ENCODE assay signal across 14 mouse cellular contexts in genomic region chr12:32927231-32927835, GRCm38 (mm10). TPM values are rescaled to one million over a fixed set of nuclear protein-coding genes. Genes with fewer than 3 reads are reported as not detected.
A peak's percentile ranks its signal among the peaks of the same experiment; 100 is the strongest.
DNase-seq lines count a peak whose midpoint lies in the region; ATAC-seq and TF ChIP-seq lines count a peak whose summit lies in the region.
"Had no signal": no experiment of that assay in that cellular context is flagged by ENCODE, and none has a peak within 500 bp of the region (broad histone marks: within the 10 kb centered on the region; RNA-seq: fewer than 3 reads in every experiment).

No protein-coding gene starts in this region.

- peak overlapping the region; percentile 20; the same call in 1 of the 2 replicates for H3K27ac ChIP-seq in cerebellum, adult 2 months (ENCODE audit: insufficient read depth, low read length)
- H3K27ac ChIP-seq in heart, embryonic 10.5 days: no peak overlapping the region
- peak overlapping the region; percentile 88 for H3K27ac ChIP-seq in layer of hippocampus, adult 2 months
- H3K27ac ChIP-seq in neural tube, embryonic 15.5 days (replicated peaks): peak overlapping the region; percentile 58; the same call in 1 of the 2 replicates
- H3K27ac ChIP-seq: embryonic facial prominence, embryonic 12.5 days; lung, embryonic 15.5 days had no signal

- no peak for TF ChIP-seq POLR2A in cerebellum, adult 2 months (IDR thresholded peaks at IDR 0.05; ENCODE audit: borderline replicate concordance, insufficient read depth, low read length)

- peak; percentile 16; the same call in 1 of the 2 replicates for TF ChIP-seq CTCF in cerebellum, adult 2 months (IDR thresholded peaks at IDR 0.05; ENCODE audit: borderline replicate concordance, insufficient read depth, low read depth, low read length)
- peak; percentile 59 for TF ChIP-seq CTCF in layer of hippocampus, adult 2 months (conservative IDR thresholded peaks at IDR 0.05)

- ATAC-seq in neural tube, embryonic 15.5 days (ENCODE audit: low FRiP score): no peak
- ATAC-seq: inflammation-experienced regulatory T-cells, adult 6 months had no signal

- no peak overlapping the region for H3K4me2 ChIP-seq in neural tube, embryonic 15.5 days
- H3K4me2 ChIP-seq: embryonic facial prominence, embryonic 12.5 days; lung, embryonic 15.5 days had no signal

- no peak overlapping the region for H3K9ac ChIP-seq in neural tube, embryonic 15.5 days (replicated peaks)
- H3K9ac ChIP-seq: embryonic facial prominence, embryonic 12.5 days; lung, embryonic 15.5 days had no signal

- H3K4me1 ChIP-seq in cerebellum, adult 2 months (ENCODE audit: control insufficient read depth, insufficient read depth, low read length): peaks cover 13% of the 10 kb centered on the region
- H3K4me1 ChIP-seq in heart, embryonic 10.5 days: peaks cover 20% of the 10 kb centered on the region
- H3K4me1 ChIP-seq in neural tube, embryonic 15.5 days: peaks cover 14% of the 10 kb centered on the region

- H3K4me3 ChIP-seq in cerebellum, adult 2 months (replicated peaks; ENCODE audit: insufficient read depth, low read depth, low read length): no peak overlapping the region
- H3K4me3 ChIP-seq in heart, embryonic 10.5 days: no peak overlapping the region
- H3K4me3 ChIP-seq in layer of hippocampus, adult 2 months: no peak overlapping the region
- no peak overlapping the region for H3K4me3 ChIP-seq in neural tube, embryonic 15.5 days (replicated peaks)
- H3K4me3 ChIP-seq: embryonic facial prominence, embryonic 12.5 days; limb, embryonic 10.5 days; lung, embryonic 15.5 days; midbrain, embryonic 10.5 days had no signal

- H3K9me3 ChIP-seq in heart, embryonic 10.5 days: no peaks in the 10 kb centered on the region
- no peaks in the 10 kb centered on the region for H3K9me3 ChIP-seq in neural tube, embryonic 15.5 days (replicated peaks)
- H3K9me3 ChIP-seq: embryonic facial prominence, embryonic 12.5 days; limb, embryonic 10.5 days; lung, embryonic 15.5 days; midbrain, embryonic 10.5 days had no signal

- peak; percentile 22 to 35 for DNase-seq in cerebellum, adult 2 months
- DNase-seq in cerebellum, adult 9-11 months: no peak
- peak; percentile 72 for DNase-seq in heart, adult 11 months
- no peak for DNase-seq in heart, embryonic 10.5 days (ENCODE audit: low spot score)
- peak in 1 of 2 experiments; percentile 37 for DNase-seq in layer of hippocampus, adult 2 months (ENCODE audit: low spot score in 2 of 2)
- no peak for DNase-seq in layer of hippocampus, adult 8-10 months (ENCODE audit: low spot score in 2 of 2)
- DNase-seq in neural tube, embryonic 10.5 days (ENCODE audit: extremely low spot score, low spot score): no peak
- DNase-seq: heart, postnatal 10 days had no signal

- no peaks in the 10 kb centered on the region for H3K27me3 ChIP-seq in cerebellum, adult 2 months (ENCODE audit: control insufficient read depth, insufficient read depth, low read length)
- H3K27me3 ChIP-seq in heart, embryonic 10.5 days (ENCODE audit: insufficient read depth, poor library complexity, severe bottlenecking): no peaks in the 10 kb centered on the region
- H3K27me3 ChIP-seq in neural tube, embryonic 15.5 days (replicated peaks): no peaks in the 10 kb centered on the region
- H3K27me3 ChIP-seq: lung, embryonic 15.5 days had no signal

- 51% methylated on average over 10 of the region's 10 CpGs for WGBS in cerebellum, adult 2 months
- 77% methylated on average over 10 of the region's 10 CpGs for WGBS in heart, embryonic 10.5 days
- WGBS in neural tube, embryonic 15.5 days: 77% methylated on average over 10 of the region's 10 CpGs

- H3K36me3 ChIP-seq in heart, embryonic 10.5 days: no peaks in the 10 kb centered on the region
- H3K36me3 ChIP-seq in neural tube, embryonic 15.5 days: no peaks in the 10 kb centered on the region
- H3K36me3 ChIP-seq: embryonic facial prominence, embryonic 12.5 days; limb, embryonic 10.5 days; lung, embryonic 15.5 days; midbrain, embryonic 10.5 days had no signal

RNA-seq across cellular contexts. Expression of gene Sypl, which starts 26.4 kb away (rescaled TPM):
- 53.6 and 54.7 TPM in 2 replicates for polyA plus RNA-seq in cerebellum, adult 2 months (2012; rRNA removed)
- 80.8 and 91.5 TPM in 2 replicates for polyA plus RNA-seq in heart, embryonic 10.5 days (2016; fragmentation: Nextera tagmentation; extraction: Ambion mirVana)
- 10 to 100 TPM; 44.1 to 46.0 TPM for total RNA-seq in layer of hippocampus, adult 2 months (2021)
- 10 to 100 TPM; 44.9 to 53.8 (median 50.0) TPM for total RNA-seq in layer of hippocampus, adult 8-10 months (2022)
- 39.2 and 57.1 TPM in 2 replicates for polyA plus RNA-seq in neural tube, embryonic 15.5 days (2015; fragmentation: Nextera tagmentation; extraction: Ambion mirVana)

Comparison
In these comparisons a context has a peak if more than half of its experiments do, and no peak if none do; other contexts are left out.
1. DNase-seq: peak in cerebellum, adult 2 months (2 of 2) and heart, adult 11 months (single experiment); none in cerebellum, adult 9-11 months (single experiment), heart, embryonic 10.5 days (single experiment), layer of hippocampus, adult 8-10 months (0 of 2) and neural tube, embryonic 10.5 days (single experiment).